Mouse (Mus musculus): ENCODE measurements around the gene 1700012P22Rik. TPM values are rescaled to one million over a fixed set of nuclear protein-coding genes. Genes with fewer than 3 reads are reported as not detected.

The 1700012P22Rik gene
- polyA plus RNA-seq (2015; fragmentation: Nextera tagmentation; extraction: Ambion mirVana) = not detected in 2 replicates

DNA sequence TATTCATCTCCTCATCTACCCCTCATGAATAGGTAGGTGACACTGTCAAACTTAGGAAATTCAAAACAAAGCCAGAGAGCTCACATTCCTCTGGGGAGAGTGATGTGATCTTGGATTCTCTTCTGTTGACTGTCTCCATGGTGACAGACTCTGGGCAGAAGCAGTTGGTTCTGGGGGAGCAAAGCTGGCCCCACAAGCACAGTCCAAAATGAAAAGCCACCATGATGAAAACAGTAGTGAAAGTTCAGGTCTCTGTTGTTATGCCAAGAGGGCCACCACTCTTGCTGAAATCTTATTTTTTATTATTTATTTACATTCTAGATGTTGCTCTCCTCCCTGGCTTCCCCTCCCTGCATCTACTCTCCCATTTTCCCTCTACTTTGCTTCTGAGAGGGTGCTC lies at the start of gene 1700012P22Rik:
1700012P22Rik (minus strand) TSS at position 101 of the 400 bp plus-strand sequence.
- no peak within 1 kb of the TSS for H3K4me3 ChIP-seq
- H3K4me1 ChIP-seq (replicated peaks) = no peaks in the 10 kb centered on the region
- H3K4me2 ChIP-seq = no peak within 1 kb of the TSS
- no peaks in the 10 kb centered on the region for H3K27me3 ChIP-seq
- no peak within 1 kb of the TSS for H3K27ac ChIP-seq
- ATAC-seq (ENCODE audit: low FRiP score) = no peak
- H3K36me3 ChIP-seq = no peaks in the 10 kb centered on the region
- no peak within 1 kb of the TSS for H3K9ac ChIP-seq
- H3K9me3 ChIP-seq = peaks cover 5% of the 10 kb centered on the region; the same call in 1 of the 2 replicates

DNA sequence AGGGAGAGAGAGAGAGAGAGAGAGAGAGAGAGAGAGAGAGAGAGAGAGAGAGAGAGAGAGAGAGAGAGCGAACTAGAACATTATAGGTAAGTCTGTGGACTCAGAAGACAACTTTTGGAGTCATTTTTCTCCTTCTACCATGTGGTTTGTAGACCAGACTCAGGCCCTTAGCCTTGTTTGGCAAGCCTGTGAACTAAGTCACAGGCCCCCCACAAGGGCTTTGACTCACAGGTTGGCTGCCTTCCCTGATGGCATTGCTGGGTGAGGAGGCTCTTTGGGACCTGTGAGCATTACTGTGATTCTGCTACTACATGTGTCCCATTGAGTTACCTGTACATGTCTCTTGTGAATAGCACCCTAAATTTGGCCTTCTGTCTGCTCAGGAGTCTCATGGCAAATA lies 29.5 kb upstream of the 1700012P22Rik start:
- no peaks in the 10 kb centered on the region for H3K4me1 ChIP-seq (replicated peaks)
- H3K9ac ChIP-seq = no peak overlapping the region
- no peak overlapping the region for H3K4me3 ChIP-seq
- H3K4me2 ChIP-seq = no peak overlapping the region
- 78% methylated on average over 1 of the region's 1 CpGs for WGBS
- no peak for ATAC-seq (ENCODE audit: low FRiP score)
- no peak overlapping the region for H3K27ac ChIP-seq
- H3K36me3 ChIP-seq = no peaks in the 10 kb centered on the region
- H3K27me3 ChIP-seq = no peaks in the 10 kb centered on the region
- H3K9me3 ChIP-seq = peaks cover 32% of the 10 kb centered on the region

DNA sequence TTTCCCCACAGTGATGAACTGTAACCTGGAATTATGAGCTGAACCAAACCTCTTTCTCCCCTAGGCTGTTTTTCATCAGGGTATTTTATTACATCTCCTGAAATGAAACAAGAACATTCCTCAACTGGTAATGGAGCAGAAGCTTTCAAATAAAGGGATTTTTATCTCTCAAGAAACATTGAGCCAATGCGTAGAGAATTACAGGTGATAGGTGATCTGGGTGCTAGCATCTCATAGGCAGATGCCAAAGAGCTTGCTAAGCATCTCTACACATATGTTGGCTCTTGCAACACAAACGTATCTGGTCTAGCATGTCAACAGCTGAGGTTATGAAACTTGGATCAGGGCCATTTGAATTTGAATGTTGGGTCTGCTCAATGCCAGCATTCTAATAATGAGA lies 26.6 kb upstream of the 1700012P22Rik start:
- Histone ChIP-seq H3K27ac (no peak overlapping the region), H3K4me3 (no peak overlapping the region), H3K9me3 (peaks cover 33% of the 10 kb centered on the region), H3K4me1 (replicated peaks) (no peaks in the 10 kb centered on the region), H3K27me3 (no peaks in the 10 kb centered on the region), H3K36me3 (no peaks in the 10 kb centered on the region), H3K9ac (no peak overlapping the region), H3K4me2 (no peak overlapping the region)
- no peak for ATAC-seq (ENCODE audit: low FRiP score)
- 84% methylated on average over 2 of the region's 2 CpGs for WGBS

DNA sequence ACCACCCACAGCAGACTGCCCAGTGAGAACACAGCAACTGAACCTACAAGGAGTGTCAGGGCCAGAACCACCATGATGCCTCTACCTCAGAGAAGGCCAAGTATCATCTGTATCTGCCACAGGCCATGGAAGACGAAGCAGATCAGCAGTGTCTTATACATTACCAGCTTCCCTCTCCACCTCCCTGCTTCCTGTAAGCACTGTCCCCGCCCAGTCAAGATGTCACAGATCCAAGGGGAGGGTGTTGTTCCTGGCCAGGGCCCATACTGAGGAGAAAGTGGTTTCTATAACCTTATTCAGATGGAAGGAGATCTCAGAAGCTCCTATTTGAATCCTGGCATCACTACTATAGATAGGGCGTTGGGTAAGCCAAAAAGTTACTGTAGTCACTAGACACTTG lies 25.1 kb upstream of the 1700012P22Rik start, which contains the start of gene Aadacl3:
Aadacl3 (minus strand) TSS at position 101 of the 400 bp plus-strand sequence.
- Histone ChIP-seq H3K36me3 (no peaks in the 10 kb centered on the region), H3K27me3 (no peaks in the 10 kb centered on the region), H3K4me3 (no peak within 1 kb of the TSS), H3K4me1 (replicated peaks) (no peaks in the 10 kb centered on the region), H3K9ac (no peak within 1 kb of the TSS), H3K27ac (no peak within 1 kb of the TSS), H3K9me3 (peaks cover 41% of the 10 kb centered on the region), H3K4me2 (no peak within 1 kb of the TSS)
- 77% methylated on average over 3 of the region's 3 CpGs for WGBS
- ATAC-seq (ENCODE audit: low FRiP score) = no peak

DNA sequence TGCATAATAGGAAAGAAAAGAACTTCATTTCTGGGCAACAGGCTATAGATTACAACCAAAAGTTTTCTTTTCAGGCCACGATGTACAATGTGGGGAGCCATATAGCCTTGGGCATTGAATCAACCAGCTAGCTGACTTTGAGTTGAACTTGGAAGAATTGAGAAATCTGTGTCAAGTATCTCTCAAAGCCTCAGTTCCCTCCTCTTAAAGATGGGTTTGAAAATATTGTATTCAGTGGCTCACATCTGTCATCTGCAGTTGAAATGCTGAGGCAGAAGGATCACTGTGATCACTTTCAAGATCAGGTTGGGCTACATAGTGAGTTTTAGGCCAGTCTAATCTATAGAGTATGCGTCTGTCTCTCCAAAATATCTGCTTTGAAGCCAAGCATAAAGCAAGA lies 14.6 kb upstream of the 1700012P22Rik start, which contains the start of gene Gm9944:
Gm9944 (minus strand) TSS at position 101 of the 400 bp plus-strand sequence.
- ATAC-seq (ENCODE audit: low FRiP score) = no peak
- WGBS = 77% methylated on average over 2 of the region's 2 CpGs
- no peaks in the 10 kb centered on the region for H3K4me1 ChIP-seq (replicated peaks)

DNA sequence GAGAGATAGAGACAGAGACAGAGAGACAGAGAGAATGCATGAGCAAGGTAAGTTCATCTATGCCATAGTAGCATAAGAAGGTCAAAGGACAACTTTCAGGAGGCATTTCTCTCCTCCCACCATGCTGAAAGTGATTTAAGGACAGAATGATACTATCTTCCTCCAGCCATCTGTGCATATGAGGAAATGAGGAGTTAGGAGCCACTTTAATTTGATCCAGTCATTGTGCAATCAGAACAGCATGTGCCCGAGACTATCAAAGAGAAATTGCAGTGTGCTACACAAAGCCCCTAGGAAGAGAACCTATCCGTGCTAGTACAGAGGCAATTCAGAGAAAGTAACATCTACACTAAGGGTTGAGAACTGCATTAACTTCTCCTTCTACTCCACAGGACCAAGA lies 10.0 kb upstream of the 1700012P22Rik start:
- Histone ChIP-seq H3K4me1 (replicated peaks) (no peaks in the 10 kb centered on the region), H3K36me3 (no peaks in the 10 kb centered on the region), H3K9me3 (no peaks in the 10 kb centered on the region; the same call in 1 of the 2 replicates), H3K27me3 (no peaks in the 10 kb centered on the region), H3K4me3 (no peak overlapping the region), H3K27ac (no peak overlapping the region), H3K9ac (no peak overlapping the region), H3K4me2 (no peak overlapping the region)
- WGBS = 86% methylated on average over 2 of the region's 2 CpGs
- ATAC-seq (ENCODE audit: low FRiP score) = no peak

More for the DNA sequence above, 14.6 kb upstream of the 1700012P22Rik start, which contains the start of gene Gm9944:
- peaks cover 16% of the 10 kb centered on the region for H3K9me3 ChIP-seq
- no peaks in the 10 kb centered on the region for H3K27me3 ChIP-seq
- H3K27ac ChIP-seq = no peak within 1 kb of the TSS
- no peak within 1 kb of the TSS for H3K4me2 ChIP-seq
- no peak within 1 kb of the TSS for H3K9ac ChIP-seq
- no peak within 1 kb of the TSS for H3K4me3 ChIP-seq
- no peaks in the 10 kb centered on the region for H3K36me3 ChIP-seq

DNA sequence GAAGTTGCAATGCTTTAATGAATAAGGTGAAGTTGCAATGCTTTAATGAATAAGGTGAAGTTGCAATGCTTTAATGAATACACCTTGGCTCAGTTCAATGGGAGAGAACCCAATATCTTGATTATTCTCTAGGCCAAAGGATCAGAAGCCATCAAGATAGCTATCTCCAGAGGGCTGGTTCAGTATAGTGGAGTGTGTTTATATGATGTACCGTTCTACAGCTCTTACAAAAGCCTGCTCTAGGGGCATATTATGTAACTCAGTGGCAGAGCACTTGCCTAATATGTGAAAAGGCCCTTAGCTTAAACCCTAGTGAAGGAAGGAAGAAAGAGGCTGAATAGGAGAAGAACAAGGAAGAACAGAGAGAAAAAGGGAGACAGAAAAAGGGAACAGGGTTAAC lies 3.0 kb upstream of the 1700012P22Rik start:
- no peak overlapping the region for H3K4me2 ChIP-seq
- no peaks in the 10 kb centered on the region for H3K27me3 ChIP-seq
- no peaks in the 10 kb centered on the region for H3K4me1 ChIP-seq (replicated peaks)
- H3K4me3 ChIP-seq = no peak overlapping the region
- no peak overlapping the region for H3K9ac ChIP-seq
- H3K36me3 ChIP-seq = no peaks in the 10 kb centered on the region
- H3K9me3 ChIP-seq = peaks cover 5% of the 10 kb centered on the region; the same call in 1 of the 2 replicates
- WGBS = 79% methylated on average over 1 of the region's 1 CpGs
- H3K27ac ChIP-seq = no peak overlapping the region
- no peak for ATAC-seq (ENCODE audit: low FRiP score)

DNA sequence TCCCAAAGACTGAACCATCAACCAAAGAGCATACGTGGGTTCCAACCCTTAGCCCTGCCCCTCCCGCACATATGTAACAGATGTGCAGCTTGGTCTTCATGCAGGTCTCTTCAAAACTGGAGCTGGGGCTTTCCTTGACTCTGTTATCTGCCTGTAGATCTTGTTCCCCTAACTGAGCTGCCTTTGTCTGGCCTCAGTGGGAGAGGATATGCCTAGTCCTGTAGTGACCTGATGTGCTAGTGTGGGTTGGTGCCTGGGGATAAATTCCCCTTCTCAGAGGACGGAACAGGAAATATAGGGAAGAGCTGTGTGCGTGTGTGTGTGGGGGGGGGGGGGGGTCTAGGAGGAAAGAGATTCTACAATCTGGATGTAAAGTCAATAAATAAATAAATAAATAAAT lies 2.5 kb upstream of the 1700012P22Rik start:
- Histone ChIP-seq H3K27me3 (no peaks in the 10 kb centered on the region), H3K4me1 (replicated peaks) (no peaks in the 10 kb centered on the region), H3K9me3 (peaks cover 5% of the 10 kb centered on the region; the same call in 1 of the 2 replicates), H3K9ac (no peak overlapping the region), H3K27ac (no peak overlapping the region), H3K36me3 (no peaks in the 10 kb centered on the region), H3K4me3 (no peak overlapping the region), H3K4me2 (no peak overlapping the region)
- no peak for ATAC-seq (ENCODE audit: low FRiP score)
- WGBS = 87% methylated on average over 4 of the region's 4 CpGs

DNA sequence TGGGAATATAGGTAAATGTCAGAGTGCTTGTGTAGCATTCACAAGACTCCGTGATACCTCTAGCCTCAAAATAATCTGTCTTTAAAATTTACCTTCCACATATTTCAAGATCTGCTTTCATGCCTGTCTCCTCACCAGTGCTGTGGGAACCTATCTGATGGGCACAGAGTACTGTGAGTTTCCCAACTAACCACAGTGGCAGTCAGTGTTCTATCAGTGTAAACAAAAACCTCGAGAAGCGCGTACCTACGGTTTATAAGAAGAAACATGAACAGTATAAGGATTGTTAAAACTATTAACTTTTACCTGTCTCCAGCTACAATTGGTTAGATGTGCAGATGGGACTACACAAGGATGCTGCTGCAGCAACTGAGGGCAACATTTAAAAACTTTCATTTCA lies 5.4 kb downstream of the 1700012P22Rik start:
- Histone ChIP-seq H3K27ac (no peak overlapping the region), H3K4me1 (replicated peaks) (no peaks in the 10 kb centered on the region), H3K36me3 (no peaks in the 10 kb centered on the region), H3K9me3 (peaks cover 8% of the 10 kb centered on the region), H3K27me3 (no peaks in the 10 kb centered on the region), H3K4me2 (no peak overlapping the region), H3K4me3 (no peak overlapping the region), H3K9ac (no peak overlapping the region)
- 89% methylated on average over 5 of the region's 5 CpGs for WGBS
- ATAC-seq (ENCODE audit: low FRiP score) = no peak

DNA sequence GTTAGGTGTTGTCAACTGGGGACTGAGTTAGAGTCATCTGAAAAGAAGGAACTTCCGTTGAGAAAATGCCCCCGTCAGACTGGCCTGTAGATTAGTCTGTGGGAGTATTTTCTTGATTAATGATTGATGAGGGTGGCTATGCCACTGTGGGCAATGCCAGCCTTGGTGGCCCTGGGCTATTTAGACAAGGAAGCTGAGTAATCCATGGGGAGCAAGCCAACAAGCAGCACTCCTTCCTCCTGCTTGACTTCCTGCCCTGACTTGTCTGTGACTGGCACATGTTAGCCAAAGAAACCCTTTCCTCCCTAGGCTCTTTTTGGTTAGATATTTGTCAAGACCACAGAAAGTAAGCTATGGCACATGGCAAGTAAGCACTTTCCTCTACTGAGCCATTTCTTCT lies 7.8 kb downstream of the 1700012P22Rik start:
- no peaks in the 10 kb centered on the region for H3K4me1 ChIP-seq (replicated peaks)
- 87% methylated on average over 2 of the region's 2 CpGs for WGBS
- no peak overlapping the region for H3K9ac ChIP-seq
- H3K27ac ChIP-seq = no peak overlapping the region
- H3K4me2 ChIP-seq = no peak overlapping the region
- H3K9me3 ChIP-seq = peaks cover 4% of the 10 kb centered on the region
- no peaks in the 10 kb centered on the region for H3K27me3 ChIP-seq
- no peak overlapping the region for H3K4me3 ChIP-seq
- ATAC-seq (ENCODE audit: low FRiP score) = no peak
- no peaks in the 10 kb centered on the region for H3K36me3 ChIP-seq

DNA sequence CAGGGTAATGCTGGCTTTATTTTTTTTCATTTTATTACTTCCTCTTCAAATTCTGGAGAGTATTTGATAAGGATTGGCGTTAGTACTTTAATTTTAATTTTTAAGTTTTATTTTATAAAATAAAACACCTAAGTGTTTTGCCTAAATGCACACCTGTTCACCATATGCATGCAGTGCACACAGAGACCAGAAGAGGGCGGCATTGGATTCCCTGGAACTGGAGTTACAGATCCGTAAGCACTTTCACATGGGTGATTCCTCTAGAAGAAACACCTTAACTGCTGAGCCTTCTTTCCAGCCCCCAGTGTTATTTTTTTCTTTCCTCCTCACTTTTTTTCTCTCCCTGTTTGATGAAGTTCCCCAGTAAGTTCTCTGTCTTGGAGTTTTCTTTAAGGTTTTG lies 9.7 kb downstream of the 1700012P22Rik start:
- Histone ChIP-seq H3K9ac (no peak overlapping the region), H3K27ac (no peak overlapping the region), H3K27me3 (no peaks in the 10 kb centered on the region), H3K9me3 (peaks cover 4% of the 10 kb centered on the region), H3K4me3 (no peak overlapping the region), H3K4me2 (no peak overlapping the region), H3K36me3 (no peaks in the 10 kb centered on the region), H3K4me1 (replicated peaks) (no peaks in the 10 kb centered on the region)
- ATAC-seq (ENCODE audit: low FRiP score) = no peak
- WGBS = 31% methylated on average over 3 of the region's 3 CpGs

DNA sequence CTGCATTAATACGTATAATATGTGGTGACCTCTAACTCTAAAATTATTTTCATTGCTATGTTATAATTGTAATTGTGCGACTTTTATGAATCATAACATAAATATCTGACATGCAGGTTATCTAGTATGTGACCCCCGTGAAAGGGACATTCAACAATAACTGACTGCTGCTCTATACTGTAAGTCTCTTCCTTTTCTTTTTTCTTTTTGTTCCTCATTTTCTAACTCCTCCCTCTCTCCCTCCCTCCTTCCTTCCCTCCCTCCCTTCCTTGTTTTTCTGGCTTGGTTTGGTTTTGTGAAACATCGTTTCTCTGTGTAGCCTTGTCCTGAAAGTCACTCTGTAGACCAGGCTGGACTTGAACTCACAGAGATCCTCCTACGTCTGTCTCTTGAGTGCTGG lies 14.0 kb downstream of the 1700012P22Rik start:
- 71% methylated on average over 5 of the region's 5 CpGs for WGBS
- H3K4me1 ChIP-seq (replicated peaks) = no peaks in the 10 kb centered on the region
- H3K4me3 ChIP-seq = no peak overlapping the region
- H3K27me3 ChIP-seq = no peaks in the 10 kb centered on the region
- no peaks in the 10 kb centered on the region for H3K36me3 ChIP-seq
- no peak overlapping the region for H3K27ac ChIP-seq
- no peak for ATAC-seq (ENCODE audit: low FRiP score)
- H3K4me2 ChIP-seq = no peak overlapping the region
- H3K9me3 ChIP-seq = no peaks in the 10 kb centered on the region
- no peak overlapping the region for H3K9ac ChIP-seq

DNA sequence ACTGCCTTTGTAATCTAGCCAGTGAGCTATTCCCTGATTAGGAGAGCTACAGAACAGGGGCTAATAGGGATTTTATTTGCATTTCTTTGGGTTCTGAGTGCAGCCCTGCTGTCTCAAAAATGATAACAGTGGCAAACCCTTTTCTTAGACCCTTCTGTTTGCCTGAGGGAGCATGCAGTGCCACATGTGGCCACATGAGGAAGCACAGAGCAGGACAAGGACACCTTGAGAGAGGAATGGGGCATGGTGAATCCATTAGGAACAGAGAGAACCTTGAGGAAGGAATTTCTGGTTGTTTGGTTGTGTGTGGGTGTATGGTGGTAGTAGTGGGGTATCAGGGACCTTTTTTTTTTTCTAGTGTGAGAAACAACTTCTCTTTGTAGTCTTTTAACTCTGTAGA lies 17.9 kb downstream of the 1700012P22Rik start:
- no peak for ATAC-seq (ENCODE audit: low FRiP score)
- Histone ChIP-seq H3K4me1 (replicated peaks) (no peaks in the 10 kb centered on the region), H3K4me3 (no peak overlapping the region), H3K36me3 (no peaks in the 10 kb centered on the region), H3K9ac (no peak overlapping the region), H3K9me3 (peaks cover 19% of the 10 kb centered on the region), H3K4me2 (no peak overlapping the region), H3K27ac (no peak overlapping the region), H3K27me3 (no peaks in the 10 kb centered on the region)

All from hindbrain, embryonic 13.5 days (tissue).